Mouse (Mus musculus): ENCODE measurements around the gene Fam78b. TPM values are rescaled to one million over a fixed set of nuclear protein-coding genes. Genes with fewer than 3 reads are reported as not detected.

Gene Fam78b
- polyA plus RNA-seq, 1 experiment, result 0.72 TPM

DNA sequence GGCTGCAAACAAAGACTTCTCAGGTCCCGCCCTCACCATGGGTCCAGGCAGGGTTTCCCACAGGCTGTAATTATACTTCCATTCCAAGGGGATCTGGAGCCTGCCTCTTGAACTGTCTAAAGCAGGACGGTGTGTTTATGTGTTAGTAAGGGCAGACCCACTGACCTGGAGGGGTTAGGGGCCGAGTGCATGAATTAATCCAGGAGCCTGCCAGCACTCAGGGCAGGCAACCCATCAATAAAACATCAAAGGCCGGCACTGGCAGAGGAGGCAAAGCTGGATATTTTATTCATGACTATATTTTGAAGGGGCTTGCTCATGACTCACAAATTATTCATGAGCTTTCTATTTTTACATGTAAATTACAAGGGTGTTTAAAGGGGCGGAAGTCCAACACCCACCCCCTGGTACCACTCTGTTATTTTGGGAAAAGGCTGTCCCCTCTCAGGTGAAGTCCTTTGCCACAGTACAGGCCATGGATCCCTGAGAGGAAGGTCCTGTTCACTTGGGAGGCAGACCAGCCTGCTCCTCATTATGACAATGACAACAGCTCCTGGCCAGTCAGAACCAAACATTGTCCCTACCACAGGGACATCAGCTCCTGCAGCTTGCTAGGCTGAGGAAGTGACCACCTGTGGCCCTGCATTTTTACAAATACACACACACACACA, 103.9 kb downstream of the Fam78b start:
- no peaks in the 10 kb centered on the region for H3K27me3 ChIP-seq (ENCODE audit: control insufficient read depth, insufficient read depth, low read length)
- WGBS, result 58% methylated on average over 5 of the region's 5 CpGs

DNA sequence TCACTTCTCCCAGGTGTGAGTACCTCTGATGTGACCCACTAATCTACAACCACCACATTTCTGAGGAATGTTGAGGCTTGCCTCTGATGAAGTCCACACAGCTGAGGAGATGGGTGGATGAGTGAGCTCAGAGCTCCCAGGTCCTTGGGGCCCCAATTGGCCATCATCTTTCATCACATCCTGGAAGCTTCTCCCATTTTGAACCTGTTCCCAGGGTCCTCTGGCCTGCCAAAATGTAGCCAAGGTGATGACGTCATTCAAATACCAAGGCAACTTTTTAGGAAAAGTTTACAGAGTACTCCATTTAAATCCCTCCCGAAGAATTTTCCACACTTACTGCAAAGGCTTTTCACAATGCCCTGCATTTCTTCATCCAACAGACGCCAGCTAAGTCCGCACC, 104.7 kb downstream of the Fam78b start:
- Histone ChIP-seq H3K4me3 (ENCODE audit: extremely low read depth, insufficient read depth, insufficient read length) (no peak overlapping the region), H3K4me1 (ENCODE audit: control insufficient read depth, insufficient read depth, insufficient read length) (no peaks in the 10 kb centered on the region), H3K27ac (ENCODE audit: insufficient read depth, low read length) (no peak overlapping the region), H3K27me3 (ENCODE audit: control insufficient read depth, insufficient read depth, low read length) (no peaks in the 10 kb centered on the region), H3K36me3 (ENCODE audit: control insufficient read depth, insufficient read depth, low read length) (no peaks in the 10 kb centered on the region)
- 90% methylated on average over 4 of the region's 4 CpGs for WGBS
- no peak for DNase-seq (ENCODE audit: low read depth in 1 of 2, low spot score in 2 of 2)
- TF ChIP-seq CTCF (IDR thresholded peaks at IDR 0.05; ENCODE audit: extremely low read depth, insufficient read depth, insufficient read length, insufficient replicate concordance), result no peak
- no peak for TF ChIP-seq POLR2A (IDR thresholded peaks at IDR 0.05; ENCODE audit: low read depth, low read length)

More for the DNA sequence above, 103.9 kb downstream of the Fam78b start:
- Histone ChIP-seq H3K27ac (ENCODE audit: insufficient read depth, low read length) (no peak overlapping the region), H3K4me1 (ENCODE audit: control insufficient read depth, insufficient read depth, insufficient read length) (no peaks in the 10 kb centered on the region), H3K36me3 (ENCODE audit: control insufficient read depth, insufficient read depth, low read length) (no peaks in the 10 kb centered on the region), H3K4me3 (ENCODE audit: extremely low read depth, insufficient read depth, insufficient read length) (no peak overlapping the region)
- TF ChIP-seq CTCF (IDR thresholded peaks at IDR 0.05; ENCODE audit: extremely low read depth, insufficient read depth, insufficient read length, insufficient replicate concordance) (no peak), POLR2A (IDR thresholded peaks at IDR 0.05; ENCODE audit: low read depth, low read length) (no peak)
- no peak for DNase-seq (ENCODE audit: low read depth in 1 of 2, low spot score in 2 of 2)

GRCm38 (mm10) chr1:167108973-167109509, 107.8 kb downstream of the Fam78b start:
- Histone ChIP-seq H3K4me1 (ENCODE audit: control insufficient read depth, insufficient read depth, insufficient read length) (no peaks in the 10 kb centered on the region), H3K27ac (ENCODE audit: insufficient read depth, low read length) (no peak overlapping the region), H3K36me3 (ENCODE audit: control insufficient read depth, insufficient read depth, low read length) (no peaks in the 10 kb centered on the region), H3K4me3 (ENCODE audit: extremely low read depth, insufficient read depth, insufficient read length) (no peak overlapping the region), H3K27me3 (ENCODE audit: control insufficient read depth, insufficient read depth, low read length) (no peaks in the 10 kb centered on the region)
- TF ChIP-seq POLR2A (IDR thresholded peaks at IDR 0.05; ENCODE audit: low read depth, low read length) (no peak), CTCF (IDR thresholded peaks at IDR 0.05; ENCODE audit: extremely low read depth, insufficient read depth, insufficient read length, insufficient replicate concordance) (no peak)
- DNase-seq (ENCODE audit: low read depth in 1 of 2, low spot score in 2 of 2), result no peak
- WGBS, result 80% methylated on average over 8 of the region's 8 CpGs

DNA sequence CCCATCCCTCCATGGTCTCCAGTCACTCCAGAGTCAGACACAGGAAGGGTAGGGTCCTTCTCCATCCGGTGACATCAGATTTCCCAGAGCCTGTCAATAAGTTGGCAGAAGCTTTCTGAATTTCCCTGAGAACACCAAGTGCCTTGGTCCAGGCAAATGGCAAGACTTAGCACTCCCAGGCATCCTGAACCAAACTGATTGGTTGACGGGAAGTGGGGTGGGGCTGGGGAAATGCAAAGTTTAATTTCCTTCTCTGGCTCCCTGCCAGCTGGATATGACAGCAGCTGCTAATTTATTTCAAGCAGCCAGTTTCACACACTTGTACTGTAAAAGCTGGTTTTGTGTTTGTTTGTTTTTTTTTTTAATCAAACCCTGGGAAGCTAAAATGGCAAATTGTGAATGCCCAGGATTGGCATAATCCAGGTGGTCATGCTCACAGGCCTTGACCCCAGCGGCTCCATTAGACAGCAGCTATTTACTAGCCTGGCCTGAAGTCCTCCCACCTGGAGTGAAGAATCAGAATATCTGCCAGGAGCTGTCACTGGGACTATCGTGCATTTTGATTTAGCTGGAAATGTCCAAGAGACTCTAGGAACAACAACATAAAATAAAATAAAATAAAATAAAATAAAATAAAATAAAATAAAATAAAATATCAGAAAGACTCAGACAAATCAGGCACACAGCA, 113.3 kb downstream of the Fam78b start:
- H3K27me3 ChIP-seq (ENCODE audit: control insufficient read depth, insufficient read depth, low read length), result no peaks in the 10 kb centered on the region; the same call in 1 of the 2 replicates

GRCm38 (mm10) chr1:167115121-167115520, 113.9 kb downstream of the Fam78b start:
- Histone ChIP-seq H3K4me3 (ENCODE audit: extremely low read depth, insufficient read depth, insufficient read length) (no peak overlapping the region), H3K27me3 (ENCODE audit: control insufficient read depth, insufficient read depth, low read length) (no peaks in the 10 kb centered on the region; the same call in 1 of the 2 replicates), H3K4me1 (ENCODE audit: control insufficient read depth, insufficient read depth, insufficient read length) (no peaks in the 10 kb centered on the region), H3K27ac (ENCODE audit: insufficient read depth, low read length) (no peak overlapping the region), H3K36me3 (ENCODE audit: control insufficient read depth, insufficient read depth, low read length) (no peaks in the 10 kb centered on the region)
- 28% methylated on average over 4 of the region's 4 CpGs for WGBS
- no peak for DNase-seq (ENCODE audit: low read depth in 1 of 2, low spot score in 2 of 2)
- TF ChIP-seq CTCF (IDR thresholded peaks at IDR 0.05; ENCODE audit: extremely low read depth, insufficient read depth, insufficient read length, insufficient replicate concordance) (no peak), POLR2A (IDR thresholded peaks at IDR 0.05; ENCODE audit: low read depth, low read length) (no peak)

More for the DNA sequence above, 113.3 kb downstream of the Fam78b start:
- Histone ChIP-seq H3K36me3 (ENCODE audit: control insufficient read depth, insufficient read depth, low read length) (no peaks in the 10 kb centered on the region), H3K4me1 (ENCODE audit: control insufficient read depth, insufficient read depth, insufficient read length) (no peaks in the 10 kb centered on the region), H3K27ac (ENCODE audit: insufficient read depth, low read length) (no peak overlapping the region), H3K4me3 (ENCODE audit: extremely low read depth, insufficient read depth, insufficient read length) (no peak overlapping the region)
- DNase-seq (ENCODE audit: low read depth in 1 of 2, low spot score in 2 of 2), result no peak
- TF ChIP-seq POLR2A (IDR thresholded peaks at IDR 0.05; ENCODE audit: low read depth, low read length) (no peak), CTCF (IDR thresholded peaks at IDR 0.05; ENCODE audit: extremely low read depth, insufficient read depth, insufficient read length, insufficient replicate concordance) (no peak)
- 78% methylated on average over 4 of the region's 4 CpGs for WGBS

- TF ChIP-seq POLR2A (IDR thresholded peaks at IDR 0.05; ENCODE audit: low read depth, low read length), result no peak
- TF ChIP-seq CTCF (IDR thresholded peaks at IDR 0.05; ENCODE audit: extremely low read depth, insufficient read depth, insufficient read length, insufficient replicate concordance), result no peak
- no peak overlapping the region for H3K27ac ChIP-seq (ENCODE audit: insufficient read depth, low read length)
- no peaks in the 10 kb centered on the region; the same call in 1 of the 2 replicates for H3K27me3 ChIP-seq (ENCODE audit: control insufficient read depth, insufficient read depth, low read length)
- no peak for DNase-seq (ENCODE audit: low read depth in 1 of 2, low spot score in 2 of 2)
- WGBS, result 87% methylated on average over 3 of the region's 3 CpGs
- no peaks in the 10 kb centered on the region for H3K4me1 ChIP-seq (ENCODE audit: control insufficient read depth, insufficient read depth, insufficient read length)
- H3K4me3 ChIP-seq (ENCODE audit: extremely low read depth, insufficient read depth, insufficient read length), result no peak overlapping the region
- H3K36me3 ChIP-seq (ENCODE audit: control insufficient read depth, insufficient read depth, low read length), result no peaks in the 10 kb centered on the region
These were observed 115.5 kb downstream of the Fam78b start for GRCm38 (mm10) chr1:167116733-167117132.
